Mouse (Mus musculus) layer of hippocampus, postnatal 36 days (tissue): ENCODE results near the gene Fam163a. TPM values are rescaled to one million over a fixed set of nuclear protein-coding genes. Genes with fewer than 3 reads are reported as not detected.
A peak's percentile ranks its signal among the peaks of the same experiment; 100 is the strongest.
"Not testable (repeated sequence)": the region's sequence is repeated elsewhere in the genome, so short reads cannot be mapped to it uniquely, and the experiment has no call there.

Experiments
- DNase-seq, 2 experiments: peaks; one replicate each; pipeline ENCODE4 v3.0.0; 2022
- total RNA-seq, 2 experiments: library from RNA; stranded (reverse); gene quantifications; 2 replicates each; pipeline ENCODE4 v1.2.3; 2021

The Fam163a gene
- 10 to 100 TPM; 15.5 to 17.3 TPM for total RNA-seq

GRCm38 (mm10) chr1:156204656-156205131 is at the start of gene Fam163a:
TSS of gene Fam163a (minus strand) at chr1:156205026.
- no peak for DNase-seq

DNA sequence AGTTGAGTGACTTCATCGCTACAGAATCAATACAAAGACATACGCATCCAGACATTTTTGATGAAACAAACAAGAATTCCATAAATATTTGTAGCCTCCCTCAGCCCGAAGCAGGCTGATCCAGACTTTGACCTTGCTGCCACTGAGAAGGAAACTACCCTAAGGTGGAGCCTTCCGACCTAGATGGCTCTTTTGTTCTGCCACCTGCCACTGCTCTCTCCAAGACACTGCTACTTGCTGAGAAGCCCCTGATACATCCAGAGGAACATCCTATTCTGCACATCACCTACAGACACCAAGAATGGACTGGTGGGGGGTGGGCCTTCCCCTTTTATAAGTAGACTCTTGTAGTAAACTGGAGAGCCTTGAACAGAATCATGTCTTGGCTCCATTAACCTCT is 46.3 kb upstream of the Fam163a start:
- DNase-seq = not testable (repeated sequence)

DNA sequence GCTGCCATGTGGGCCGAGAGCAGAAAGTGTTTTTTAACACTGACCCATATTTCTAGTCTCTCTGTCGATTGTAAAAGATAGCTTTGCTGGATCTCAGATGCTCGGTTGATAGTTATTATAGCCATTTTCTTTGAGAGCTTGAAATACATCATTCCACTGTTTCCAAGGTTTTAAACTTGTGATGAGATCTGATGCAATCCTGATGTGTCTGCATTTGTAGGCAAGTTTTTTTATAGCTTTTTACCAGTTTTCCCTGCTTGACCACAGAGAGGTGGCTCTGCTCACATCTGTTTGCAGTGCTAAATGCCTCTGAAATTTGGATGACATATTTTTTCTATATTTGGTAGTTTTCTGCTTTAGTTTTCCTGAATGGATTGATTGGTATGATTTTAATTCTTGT is 43.1 kb upstream of the Fam163a start:
- no peak for DNase-seq

GRCm38 (mm10) chr1:156241713-156242348 is 37.0 kb upstream of the Fam163a start:
- DNase-seq = peak; percentile 27 to 29

DNA sequence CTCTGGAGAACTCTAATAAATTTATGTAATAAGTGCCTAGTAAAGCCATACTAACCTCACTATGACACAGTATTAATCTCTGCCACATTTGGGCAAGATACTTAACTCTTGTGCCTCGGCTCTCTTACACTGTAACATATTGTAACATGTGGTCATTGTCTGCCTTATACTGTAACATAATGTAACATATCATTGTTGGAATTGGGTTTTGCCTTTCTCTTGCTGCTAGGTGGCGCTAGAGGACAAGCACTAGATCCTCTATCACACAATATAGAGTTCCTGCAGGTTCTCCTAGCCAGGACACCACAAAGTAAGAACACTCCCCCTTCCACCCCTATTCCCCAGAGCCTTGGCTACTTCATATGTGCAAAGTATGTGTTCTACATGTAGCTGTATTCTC is 36.2 kb upstream of the Fam163a start:
- DNase-seq = no peak

DNA sequence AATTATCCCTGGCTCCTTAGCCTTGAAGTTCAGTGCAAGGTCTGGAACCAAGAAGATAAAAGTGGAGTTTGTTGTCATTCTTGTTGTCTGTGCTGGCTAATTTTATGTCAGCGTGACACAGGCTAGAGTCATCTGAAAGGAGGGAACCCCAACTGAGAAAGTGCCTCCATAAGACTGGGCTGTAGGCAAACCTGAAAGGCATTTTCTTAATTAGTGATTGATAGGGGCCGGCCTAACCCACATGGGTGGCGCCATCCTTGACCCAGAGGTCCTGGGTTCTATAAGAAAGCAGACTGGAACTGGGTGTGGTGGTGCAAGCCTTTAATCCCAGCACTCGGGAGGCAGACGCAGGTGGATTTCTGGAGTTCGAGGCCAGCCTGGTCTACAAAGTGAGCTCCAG is 26.3 kb upstream of the Fam163a start:
- no peak for DNase-seq

DNA sequence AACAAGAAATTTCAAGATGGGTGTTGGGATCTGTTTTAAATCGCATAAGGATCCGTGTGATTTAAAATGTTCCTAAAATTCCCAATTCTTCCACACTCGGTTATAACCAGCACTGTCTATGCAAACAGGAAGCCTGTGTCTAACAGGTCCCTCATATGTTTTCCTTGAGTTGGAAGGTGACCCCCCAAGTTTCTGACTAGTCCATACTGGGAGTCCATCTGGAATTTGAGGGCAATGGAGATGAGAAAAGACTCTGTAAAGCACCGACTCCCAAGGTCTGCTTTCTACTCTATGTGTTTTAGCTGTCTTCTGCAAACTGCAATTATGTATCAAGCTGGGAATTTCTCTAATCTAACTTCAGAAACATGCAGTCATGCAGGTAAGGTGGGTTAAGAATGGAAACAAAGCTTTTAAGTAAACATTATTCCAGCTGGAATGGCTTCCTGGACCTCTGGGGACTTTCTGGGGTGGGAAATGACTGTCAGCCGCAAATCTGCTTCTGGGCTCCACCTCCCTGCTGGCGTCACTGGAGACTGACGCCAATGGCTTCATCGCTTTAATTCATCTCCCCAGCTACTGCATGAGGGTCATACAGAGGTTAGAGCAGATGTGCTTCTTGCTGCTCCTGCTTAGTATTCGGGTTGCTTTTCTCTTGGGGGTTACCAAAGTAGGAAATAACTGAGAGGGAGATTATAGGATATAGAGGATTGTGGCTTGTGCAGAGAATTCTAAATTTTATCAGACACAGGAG is 25.7 kb upstream of the Fam163a start:
- no peak for DNase-seq

DNA sequence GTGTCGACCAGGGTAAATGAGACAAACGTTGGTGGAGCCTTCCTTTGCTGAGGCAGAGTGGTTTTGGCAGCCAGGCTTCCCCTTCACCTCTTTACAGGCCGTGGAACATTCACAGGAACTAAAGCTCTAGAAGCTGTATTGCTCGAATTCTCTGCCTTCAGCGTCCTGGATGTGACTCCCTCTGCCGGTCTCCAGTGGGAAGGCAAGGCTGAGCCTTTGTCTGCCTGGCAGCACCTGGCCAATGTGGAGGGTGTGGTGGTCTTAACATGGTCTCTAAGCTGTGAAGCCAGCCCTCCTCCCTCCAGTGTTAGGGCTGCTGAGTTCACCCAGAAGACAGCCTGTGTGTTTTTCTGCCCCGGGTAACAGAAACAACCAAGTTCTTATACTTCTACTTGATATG is 24.6 kb upstream of the Fam163a start:
- DNase-seq = peak; percentile 40 to 56

- DNase-seq = no peak
Measured at GRCm38 (mm10) chr1:156228728-156229127, 23.9 kb upstream of the Fam163a start.

- no peak for DNase-seq
Measured at GRCm38 (mm10) chr1:156226903-156227302, 22.1 kb upstream of the Fam163a start.

GRCm38 (mm10) chr1:156222205-156223000 is 17.6 kb upstream of the Fam163a start:
- DNase-seq = no peak

- DNase-seq = no peak
Measured at GRCm38 (mm10) chr1:156221327-156221726, 16.5 kb upstream of the Fam163a start.

- DNase-seq = no peak
Measured at GRCm38 (mm10) chr1:156218573-156218972, 13.7 kb upstream of the Fam163a start.

DNA sequence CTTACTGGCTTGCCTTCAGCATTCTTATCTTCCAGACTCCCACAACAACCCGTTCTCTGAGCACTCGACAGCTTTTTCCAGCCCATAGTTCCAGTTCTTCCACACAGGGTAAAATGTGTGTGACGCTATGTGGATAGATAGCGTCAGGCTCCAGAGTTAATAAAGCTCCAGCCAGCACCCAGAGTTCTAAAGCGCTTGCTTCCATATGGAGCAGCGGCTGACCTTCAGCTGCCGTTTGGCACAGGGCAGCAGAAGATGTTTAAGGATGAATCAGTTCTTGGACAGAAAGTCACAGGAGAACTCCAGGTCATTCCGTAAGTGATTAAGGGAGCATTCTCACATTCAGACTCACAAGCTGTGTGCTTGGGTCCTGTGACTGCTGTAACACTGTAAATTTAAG is 13.1 kb upstream of the Fam163a start:
- no peak for DNase-seq

DNA sequence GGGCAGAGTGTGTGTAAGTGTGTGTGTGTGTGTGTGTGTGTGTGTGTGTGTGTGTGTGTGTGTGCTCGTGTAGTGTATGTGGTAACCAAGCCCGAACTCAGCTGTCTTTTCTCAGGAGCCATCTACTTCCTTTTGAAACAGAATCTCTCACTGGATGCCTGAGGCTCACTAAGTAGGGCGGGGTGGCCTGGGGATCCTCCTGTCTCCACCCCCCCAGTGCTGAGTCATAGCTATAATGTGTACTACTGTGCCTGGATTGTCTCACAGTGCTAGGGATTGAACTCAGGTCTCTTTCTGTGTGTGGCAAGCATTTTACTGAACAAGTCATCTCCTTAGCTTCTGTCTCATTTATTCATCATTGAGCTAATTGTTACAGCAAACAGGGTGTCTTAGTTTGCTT is 12.6 kb upstream of the Fam163a start:
- no peak for DNase-seq

DNA sequence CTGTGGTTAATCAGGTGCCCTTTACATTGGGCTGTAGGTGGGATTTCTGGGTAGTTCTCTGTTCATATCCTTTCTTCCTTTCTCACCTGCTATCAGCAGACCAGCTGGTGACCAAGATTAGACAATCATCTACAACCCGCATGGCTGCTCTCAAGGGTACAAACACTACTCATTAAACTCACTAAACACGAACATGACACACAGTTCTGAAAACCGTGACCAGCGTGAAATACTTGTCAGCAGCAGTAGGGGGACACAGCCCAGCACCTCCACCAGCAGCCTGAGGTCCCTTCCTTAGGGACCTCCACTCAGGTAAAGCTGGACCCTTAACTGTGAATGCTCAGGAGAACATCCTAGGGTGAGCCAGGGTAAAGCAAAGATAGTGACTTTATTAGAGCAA is 11.4 kb upstream of the Fam163a start:
- no peak for DNase-seq

DNA sequence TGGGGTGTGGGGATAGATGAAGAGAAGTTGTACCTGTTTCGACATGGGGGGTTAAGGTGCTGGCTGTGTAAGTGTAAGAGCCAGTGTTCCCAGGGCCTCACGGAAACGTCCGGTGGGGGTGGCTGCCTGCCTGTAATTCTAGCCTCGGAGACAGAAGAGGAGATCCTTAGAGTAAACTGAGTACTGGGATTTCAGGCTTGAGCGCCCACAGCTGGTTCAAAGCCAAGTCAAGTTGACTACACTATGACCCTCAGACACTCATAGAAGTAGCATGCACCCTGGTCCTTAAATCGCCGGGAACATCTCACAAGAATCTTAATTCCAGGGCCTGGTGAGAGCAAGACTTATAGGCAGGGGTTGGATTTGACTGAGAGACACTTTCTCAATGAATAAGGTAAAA is 9.8 kb upstream of the Fam163a start:
- no peak for DNase-seq

- DNase-seq = no peak
Measured at GRCm38 (mm10) chr1:156212923-156213322, 8.1 kb upstream of the Fam163a start.

DNA sequence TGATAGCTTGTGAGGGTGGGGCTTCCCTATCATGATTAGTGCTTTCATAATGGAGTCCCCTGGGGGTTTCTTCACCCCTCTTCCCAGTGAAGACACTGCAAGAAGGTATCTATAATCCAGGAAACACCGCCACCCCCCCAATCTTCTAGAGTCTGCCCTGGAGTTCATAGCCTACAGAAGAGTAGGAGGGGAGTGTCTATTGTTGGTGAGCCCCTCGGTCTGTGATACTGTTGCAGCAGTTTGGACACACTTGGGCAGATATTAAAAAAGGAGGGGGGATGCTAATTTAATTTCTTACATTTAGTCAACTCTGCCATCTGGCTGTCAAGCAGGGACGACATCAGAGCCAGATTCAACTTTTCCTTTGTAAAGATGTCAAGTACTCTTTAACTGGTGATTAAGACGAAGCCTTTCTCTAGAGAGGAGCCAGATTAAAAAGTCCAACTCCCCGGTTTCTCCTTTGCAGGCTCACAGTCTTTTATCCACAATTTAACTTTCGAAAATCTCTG is 7.0 kb upstream of the Fam163a start:
- no peak for DNase-seq

DNA sequence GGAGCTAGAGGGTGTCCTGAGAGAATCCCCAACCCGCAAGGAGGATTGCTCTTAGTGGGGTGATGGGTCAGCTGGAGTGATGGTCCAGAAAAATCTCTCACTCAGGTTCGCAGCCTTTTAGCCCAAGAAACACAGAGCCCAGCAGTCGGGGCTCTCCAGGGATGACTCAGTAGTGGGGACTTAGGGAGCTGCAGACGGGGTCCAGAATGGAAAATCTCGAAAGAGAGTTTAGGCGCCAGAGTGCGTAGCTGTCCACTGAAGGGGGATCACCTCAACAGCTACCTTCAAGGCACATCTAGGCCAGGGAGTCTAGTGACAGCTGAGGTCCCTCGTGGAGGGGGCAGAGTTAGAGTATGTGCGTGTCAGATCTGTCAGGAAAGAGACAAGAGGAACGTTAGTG is 338 bp upstream of the Fam163a start:
- no peak for DNase-seq

DNA sequence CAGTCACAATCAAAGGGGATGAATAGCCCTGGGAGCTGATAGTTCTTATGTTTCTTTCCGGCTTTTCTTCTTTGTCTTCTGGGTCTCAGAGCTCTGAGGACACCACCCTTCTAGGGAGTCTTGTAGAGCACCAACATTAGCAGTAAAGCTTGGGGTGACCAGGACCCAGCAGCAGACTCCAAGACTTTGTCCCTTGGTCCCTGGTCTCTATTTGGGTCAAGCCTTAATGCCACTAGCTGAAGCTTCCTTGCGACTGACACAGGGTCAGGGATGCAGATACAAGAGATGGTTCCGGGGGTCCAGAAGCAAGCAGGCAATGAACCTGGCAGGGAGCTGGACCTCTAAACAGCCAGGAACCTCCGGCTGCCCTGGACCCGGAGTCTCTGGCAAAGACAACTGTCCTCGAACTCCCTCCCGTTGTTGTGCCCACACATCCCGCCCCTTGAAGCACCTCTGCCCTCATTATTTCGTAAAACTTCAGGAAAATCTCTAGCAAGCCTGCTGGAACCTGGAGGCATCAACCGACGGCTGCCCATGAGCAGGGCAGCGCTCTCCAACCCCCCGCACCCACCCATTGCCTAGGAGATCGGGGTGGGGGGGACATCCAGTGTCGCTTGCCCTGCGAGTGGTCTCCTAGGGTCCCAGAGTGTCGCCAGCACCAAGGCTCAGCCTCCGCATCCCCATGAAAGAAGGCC is 718 bp downstream of the Fam163a start:
- no peak for DNase-seq

DNA sequence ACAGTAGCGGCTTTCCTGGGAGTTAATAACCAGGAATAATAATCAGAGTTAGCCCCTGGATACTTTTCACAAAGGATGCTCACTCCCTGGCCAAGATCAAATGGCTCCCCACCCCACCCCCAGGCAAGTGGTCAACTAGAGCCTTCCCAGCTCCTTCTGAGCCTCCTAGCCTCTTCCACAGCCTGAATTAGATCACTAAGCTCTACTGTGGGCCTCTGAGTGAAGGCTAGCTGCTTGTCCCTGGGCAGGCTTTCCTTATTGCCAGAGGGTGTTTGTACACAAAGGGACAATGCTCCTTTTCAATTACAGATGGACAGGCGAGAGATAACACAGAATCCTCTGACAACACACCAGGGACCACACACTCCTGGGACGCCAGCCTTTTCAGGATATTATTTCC is 2.2 kb downstream of the Fam163a start:
- DNase-seq = no peak

GRCm38 (mm10) chr1:156201069-156201468 is 3.8 kb downstream of the Fam163a start:
- no peak for DNase-seq
